Mouse (Mus musculus): ENCODE data around the gene 5830473C10Rik.
A peak's percentile ranks its signal among the peaks of the same experiment; 100 is the strongest.
"Not testable (repeated sequence)": the region's sequence is repeated elsewhere in the genome, so short reads cannot be mapped to it uniquely, and the experiment has no call there.

Gene 5830473C10Rik

DNA sequence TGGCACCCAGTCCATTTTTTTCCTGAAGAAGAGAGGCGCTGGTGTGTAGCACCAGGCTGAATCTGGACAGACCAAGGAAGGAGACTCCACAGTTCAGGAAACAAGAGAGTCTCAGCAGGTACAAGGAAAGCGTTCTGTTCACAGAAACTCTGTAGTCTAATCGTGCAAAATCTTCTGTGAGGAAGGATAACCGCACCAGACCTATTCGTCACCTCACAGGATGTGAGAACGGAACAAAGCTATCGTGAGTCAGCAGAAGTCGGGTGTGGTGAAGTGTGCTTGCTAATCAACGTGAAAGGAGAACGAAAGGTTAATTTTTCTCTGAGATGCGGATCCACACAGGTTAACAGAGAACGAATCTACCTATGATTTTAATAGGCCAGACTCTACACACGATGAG, 34.0 kb downstream of the 5830473C10Rik start:
- no peak for DNase-seq (ENCODE audit: low spot score)

DNA sequence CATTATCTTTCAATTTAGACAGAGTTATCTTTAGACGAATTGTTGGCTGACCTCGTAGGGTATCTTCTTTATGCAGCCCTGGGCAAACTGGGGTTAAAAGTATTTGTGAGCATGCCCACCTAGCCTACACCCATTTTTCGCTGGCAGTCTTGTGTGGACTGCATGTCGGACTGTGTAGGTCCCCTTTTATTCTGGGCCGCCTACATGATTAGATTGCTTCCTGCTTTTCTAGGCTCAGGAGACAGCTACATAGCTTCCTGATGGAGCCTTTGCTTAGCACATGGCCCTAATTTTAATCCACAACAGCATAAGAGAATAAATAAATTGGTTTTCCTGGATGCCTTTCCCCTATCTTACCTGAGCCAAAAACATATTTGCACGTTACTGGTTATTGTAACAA, 35.2 kb downstream of the 5830473C10Rik start:
- no peak for DNase-seq (ENCODE audit: low spot score)

DNA sequence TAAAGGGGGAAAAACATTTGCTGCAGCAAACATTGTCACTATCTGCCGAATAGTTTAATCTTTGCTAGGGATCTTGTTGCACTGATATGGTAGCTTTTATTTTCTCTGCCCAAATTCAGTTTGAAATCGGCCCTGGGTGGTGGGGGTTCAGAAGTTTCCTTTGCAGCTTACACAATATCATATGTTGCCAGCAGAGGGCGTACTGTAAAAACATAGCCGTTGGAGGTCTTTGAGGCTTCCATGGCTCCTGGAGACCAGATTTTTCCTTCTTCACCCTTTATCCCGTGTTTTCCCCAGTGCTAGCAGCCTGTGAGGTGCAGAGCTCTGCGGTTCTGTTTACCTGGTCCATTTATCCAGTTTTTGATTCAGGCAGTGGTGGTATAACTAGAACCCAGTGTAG, 40.6 kb downstream of the 5830473C10Rik start:
- peak; percentile 74 for DNase-seq (ENCODE audit: low spot score)

DNA sequence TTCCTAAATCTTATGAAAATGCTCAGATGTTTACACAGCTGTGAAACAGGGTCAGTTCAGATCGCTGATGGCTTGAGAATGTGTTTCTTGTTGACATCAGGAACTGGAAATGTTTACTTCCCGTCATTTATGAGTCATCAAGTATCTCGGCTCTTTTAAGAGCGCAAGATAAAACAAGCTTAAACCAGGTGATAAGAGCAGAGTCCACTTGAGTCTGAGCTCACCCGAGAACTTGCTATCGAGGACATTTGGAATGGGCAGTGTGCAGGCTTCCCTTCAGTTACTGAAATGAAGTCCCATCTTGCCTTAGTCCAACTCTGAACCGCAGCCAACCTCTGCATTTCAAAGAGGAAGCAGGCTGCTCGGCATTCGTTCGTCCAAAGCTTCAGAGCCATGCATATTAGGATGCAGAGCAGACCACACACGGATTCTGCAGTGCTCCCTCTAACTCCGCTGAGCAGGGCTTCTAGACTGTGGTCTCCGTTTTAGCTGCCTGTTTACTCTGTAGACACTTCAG, 42.6 kb downstream of the 5830473C10Rik start:
- no peak for DNase-seq (ENCODE audit: low spot score)

DNA sequence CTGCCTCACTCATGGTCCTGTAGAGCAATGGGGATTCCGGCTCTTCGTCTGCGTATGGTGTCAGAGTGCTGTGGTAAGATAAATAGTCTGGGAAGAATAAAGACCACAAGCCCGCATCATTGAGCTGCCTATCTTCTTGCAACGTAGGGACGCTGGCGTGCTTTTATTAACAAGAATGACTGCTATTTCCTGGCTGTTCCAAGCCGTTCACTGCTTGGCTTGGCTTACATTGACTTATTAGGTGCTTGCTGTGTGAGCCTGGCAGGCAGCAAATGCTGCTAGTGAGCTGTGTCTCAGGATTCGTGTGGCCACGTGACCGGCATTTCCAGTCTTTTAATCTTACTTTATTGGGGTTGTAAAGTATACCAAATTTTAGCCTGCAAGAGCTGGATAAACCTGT, 48.0 kb downstream of the 5830473C10Rik start:
- no peak for DNase-seq (ENCODE audit: low spot score)

DNA sequence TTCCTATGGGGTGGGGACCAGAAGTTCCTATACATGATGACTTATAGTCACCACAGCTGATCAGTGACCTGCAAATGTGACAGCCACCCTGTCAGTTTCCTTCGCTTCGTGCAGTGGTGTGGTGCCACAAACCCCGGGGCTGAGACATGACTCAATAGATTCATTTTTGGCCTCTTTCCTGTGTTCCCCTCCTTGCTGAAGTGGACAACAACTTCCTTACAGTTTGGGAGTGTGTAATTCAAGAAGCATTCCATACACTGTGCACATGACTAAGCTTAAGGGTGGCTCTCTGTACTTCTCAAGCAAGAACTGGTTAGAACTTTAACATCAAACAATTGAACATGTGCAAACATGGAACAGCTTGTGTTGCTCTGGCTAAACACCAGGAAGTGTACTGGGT, 50.5 kb downstream of the 5830473C10Rik start:
- DNase-seq (ENCODE audit: low spot score): no peak

DNA sequence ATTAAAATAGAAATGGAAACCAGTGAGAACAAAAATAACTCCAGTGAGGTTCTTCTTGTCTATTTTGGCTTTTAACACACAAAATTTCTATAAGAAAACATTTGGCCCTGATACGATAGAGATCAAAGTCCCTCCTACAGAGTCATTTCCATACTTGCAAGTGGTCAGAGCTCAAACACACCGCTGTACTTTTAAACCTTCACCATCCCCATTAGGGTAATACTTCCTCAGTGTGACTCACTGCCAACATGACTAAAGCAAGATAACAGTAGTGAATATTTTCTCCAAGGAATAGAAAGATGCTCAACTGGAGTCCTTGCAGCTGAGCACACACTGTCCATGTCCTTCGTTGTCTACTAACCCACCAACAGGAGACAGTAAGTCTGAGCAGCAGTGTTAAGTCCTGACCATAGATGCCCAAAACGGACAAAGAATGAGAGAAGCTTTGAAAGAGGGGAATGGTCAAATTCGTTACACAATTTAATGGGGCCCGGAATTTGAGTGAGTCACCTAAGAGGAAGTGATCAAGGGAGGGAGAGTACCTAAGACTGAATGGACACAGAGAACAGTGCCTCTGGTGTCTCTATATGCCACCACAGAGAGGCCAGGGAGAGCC, 51.2 kb downstream of the 5830473C10Rik start:
- DNase-seq (ENCODE audit: low spot score): no peak

DNA sequence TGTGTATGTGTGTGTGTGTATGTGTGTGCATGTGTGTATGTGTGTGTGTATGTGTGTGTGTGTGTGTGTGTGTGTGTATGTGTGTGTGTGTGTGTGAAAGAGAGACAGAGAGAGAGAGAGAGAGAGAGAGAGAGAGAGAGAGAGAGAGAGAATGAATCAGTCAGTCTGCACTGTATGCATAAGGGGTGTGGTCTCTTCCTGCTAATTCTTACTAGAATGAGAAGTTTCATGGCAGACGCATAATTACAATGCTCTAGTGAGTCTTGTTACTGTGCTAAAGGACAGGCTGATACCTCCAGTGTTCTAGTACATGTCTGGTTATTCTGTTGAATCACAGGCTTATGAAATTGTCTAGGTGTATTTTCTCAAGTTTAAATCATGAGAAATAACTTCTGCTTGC, 51.8 kb downstream of the 5830473C10Rik start:
- DNase-seq (ENCODE audit: low spot score): not testable (repeated sequence)

DNA sequence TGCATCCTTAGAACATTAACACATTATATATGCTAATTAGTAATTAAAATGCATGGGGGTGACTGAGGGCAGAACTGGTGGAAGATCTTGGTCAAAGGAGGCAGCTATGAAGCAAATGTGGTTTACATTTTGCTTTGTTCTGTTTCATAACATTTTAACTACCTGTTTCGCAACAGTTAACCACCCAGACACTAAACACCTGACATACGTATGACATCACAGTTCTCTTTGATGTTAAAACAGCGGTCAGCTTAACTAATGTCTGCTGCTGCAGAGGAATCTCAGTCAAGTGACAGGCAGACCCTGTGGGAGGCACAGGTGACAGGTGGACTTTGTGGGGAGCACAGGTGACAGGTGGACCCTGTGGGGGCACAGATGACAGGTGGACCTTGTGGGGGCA, 57.0 kb downstream of the 5830473C10Rik start:
- no peak for DNase-seq (ENCODE audit: low spot score)

DNA sequence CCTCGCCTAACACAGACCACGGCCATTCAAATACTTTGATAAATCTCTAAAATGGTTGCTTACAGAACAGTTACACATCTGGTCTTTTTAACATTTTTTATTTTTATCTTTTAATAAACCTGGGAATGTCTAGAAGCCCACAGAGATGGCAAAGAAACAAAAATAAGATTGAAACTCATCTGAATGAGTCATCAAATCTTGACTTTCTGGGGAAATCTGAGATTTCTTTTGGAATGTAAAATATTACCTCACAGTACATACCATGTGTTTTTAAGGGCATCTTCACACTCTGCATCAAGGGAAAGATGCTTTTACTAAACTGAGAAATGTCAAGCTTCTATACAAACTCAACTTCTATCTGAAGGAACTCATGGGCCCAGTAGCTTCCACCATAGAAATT, 60.4 kb downstream of the 5830473C10Rik start:
- no peak for DNase-seq (ENCODE audit: low spot score)

DNA sequence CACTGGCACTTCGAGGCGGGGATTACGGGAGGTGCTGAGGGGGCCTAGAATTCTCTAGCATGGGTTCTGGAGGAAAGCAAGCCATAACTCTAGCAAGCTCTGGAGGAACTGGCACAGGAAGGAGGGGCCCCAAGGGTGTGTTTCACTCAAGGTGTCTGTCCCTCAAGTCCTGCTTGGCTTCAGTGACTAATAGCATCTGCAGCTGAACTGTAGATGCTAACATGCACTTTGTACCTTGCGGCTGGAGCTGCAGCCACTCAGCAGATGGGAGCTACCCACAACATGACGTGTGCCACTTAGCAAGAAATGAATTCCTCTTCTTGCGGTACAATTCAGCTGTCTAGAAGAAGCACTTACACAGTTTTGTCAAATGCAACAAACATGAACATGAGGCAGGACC, 60.8 kb downstream of the 5830473C10Rik start:
- no peak for DNase-seq (ENCODE audit: low spot score)

DNA sequence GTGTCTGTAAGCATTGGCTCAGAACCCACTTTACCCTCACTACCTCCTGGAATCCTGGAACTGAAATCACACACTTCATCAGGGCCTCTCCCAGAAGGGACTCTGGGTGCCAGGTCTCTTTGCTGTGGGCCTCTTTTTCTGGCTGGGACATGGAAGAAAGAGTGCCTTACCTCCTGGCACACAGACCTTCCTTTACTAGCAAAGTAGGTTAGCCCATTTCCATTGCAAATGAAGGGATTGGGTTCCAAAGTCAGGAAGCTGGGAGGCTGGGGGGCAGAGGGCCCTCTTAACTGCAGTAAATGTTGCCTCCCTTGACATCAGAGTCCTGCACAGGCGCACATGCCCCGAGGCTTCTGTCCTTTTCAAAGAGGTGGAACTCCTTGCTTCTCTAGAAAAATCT, 62.3 kb downstream of the 5830473C10Rik start:
- no peak for DNase-seq (ENCODE audit: low spot score)

DNA sequence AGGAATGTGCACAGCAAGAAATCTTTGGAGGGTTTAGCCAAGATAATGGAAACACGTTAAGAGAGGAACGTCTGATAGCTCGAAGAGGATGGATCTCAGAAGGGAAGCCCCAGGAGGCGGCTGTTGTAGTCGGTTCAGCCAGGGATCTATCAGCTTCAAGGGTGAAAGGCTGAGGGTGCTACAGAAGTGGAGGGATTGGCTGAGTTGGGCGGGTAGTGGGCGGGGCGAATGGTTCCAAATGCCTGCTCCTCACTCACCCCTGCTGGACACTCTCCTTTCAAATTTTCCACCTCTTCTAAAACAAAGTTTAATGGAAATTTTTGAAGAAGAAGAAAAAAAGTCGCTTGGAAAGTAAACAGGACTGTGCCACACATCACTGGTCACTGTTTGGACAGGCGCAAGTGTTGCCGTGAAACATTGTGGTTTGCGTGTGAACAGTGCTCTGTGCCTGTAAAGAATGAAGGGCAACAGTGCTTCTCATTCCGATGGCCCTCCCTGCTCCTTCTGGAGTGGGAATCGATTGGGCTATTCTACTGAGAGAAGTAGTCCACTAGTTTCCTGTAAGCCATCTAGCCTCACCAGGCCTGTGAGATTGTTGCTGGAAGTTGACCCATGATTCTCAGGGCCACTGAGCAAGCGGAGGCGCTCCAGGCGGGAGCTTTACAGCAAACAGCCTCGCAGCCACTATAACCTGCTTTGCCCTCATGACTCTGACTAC, 64.0 kb downstream of the 5830473C10Rik start:
- DNase-seq (ENCODE audit: low spot score): no peak

DNA sequence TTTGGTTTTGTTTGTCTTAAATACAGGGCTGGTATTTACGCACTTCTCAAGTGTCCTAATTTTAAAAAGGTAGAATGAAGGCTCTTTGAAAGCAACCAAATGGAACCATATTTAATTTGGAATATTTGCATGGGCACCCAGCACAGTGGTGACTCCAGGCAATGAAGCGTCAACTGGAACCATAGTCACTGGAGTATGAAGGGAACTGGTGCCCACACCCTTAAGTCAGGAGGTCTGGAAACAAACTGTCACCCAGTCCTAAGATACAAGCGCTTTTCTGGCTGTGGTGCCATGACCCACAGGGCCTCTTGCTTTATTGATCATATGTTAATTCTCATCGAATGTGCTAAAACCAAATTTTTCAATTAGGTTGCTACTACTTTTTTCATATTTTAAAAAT, 66.5 kb downstream of the 5830473C10Rik start:
- no peak for DNase-seq (ENCODE audit: low spot score)

DNA sequence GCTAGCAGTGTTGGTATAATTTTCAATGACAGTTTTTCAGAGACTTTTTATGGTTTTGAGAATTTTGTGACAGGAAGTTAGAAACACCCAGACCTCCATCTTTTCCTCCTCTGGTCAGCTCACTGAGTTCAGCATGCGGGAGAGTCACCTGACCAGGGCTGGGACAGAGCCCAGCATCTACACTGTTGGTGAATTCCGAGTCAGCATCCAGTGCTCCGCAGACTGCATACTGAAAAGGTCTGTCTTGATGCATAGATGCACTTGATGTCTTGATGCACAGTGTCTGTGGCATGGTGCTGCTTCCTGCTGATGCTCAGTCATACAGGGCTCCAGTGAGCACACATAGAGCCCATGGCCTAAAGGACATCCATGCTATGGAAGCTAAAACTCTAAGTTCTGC, 67.1 kb downstream of the 5830473C10Rik start:
- DNase-seq (ENCODE audit: low spot score): no peak

DNA sequence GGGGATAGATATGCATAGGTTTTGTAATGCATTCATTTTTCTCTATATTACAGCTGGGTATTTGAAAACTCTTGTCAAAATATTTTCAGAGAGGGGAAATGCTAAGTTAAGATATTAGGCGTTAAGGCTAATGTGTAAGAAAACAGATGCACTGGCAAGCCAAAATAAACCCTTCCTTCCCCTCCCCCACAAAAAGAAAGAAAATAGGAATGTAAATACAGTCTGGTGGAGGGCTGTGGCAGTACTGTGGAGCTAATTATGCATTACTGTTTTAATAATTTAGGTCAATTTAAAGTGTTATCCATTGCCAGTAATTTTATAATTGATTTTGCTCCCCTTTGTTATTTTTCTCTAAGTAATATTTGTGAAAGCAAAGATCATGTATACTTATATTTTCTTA, 67.6 kb downstream of the 5830473C10Rik start:
- DNase-seq (ENCODE audit: low spot score): no peak

DNA sequence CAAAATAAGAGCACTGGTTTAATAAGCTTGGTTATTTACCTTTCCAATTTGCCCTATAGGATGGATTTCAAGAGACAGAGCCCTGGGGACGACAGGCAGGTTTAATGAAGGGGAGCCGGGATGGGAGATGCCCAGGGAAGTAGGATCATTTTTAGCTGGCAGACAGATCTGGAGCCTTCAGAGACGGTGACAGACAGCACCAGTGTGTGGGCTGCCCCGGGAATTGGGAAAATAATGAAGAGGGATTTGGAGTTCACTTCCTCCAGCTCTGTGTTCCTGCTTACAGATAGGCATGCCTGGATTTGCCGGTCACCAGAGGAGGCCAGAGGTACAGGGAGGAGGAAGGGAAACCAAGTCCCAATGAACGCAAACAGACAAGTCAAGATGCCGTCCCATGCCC, 74.0 kb downstream of the 5830473C10Rik start:
- no peak for DNase-seq (ENCODE audit: low spot score)

DNA sequence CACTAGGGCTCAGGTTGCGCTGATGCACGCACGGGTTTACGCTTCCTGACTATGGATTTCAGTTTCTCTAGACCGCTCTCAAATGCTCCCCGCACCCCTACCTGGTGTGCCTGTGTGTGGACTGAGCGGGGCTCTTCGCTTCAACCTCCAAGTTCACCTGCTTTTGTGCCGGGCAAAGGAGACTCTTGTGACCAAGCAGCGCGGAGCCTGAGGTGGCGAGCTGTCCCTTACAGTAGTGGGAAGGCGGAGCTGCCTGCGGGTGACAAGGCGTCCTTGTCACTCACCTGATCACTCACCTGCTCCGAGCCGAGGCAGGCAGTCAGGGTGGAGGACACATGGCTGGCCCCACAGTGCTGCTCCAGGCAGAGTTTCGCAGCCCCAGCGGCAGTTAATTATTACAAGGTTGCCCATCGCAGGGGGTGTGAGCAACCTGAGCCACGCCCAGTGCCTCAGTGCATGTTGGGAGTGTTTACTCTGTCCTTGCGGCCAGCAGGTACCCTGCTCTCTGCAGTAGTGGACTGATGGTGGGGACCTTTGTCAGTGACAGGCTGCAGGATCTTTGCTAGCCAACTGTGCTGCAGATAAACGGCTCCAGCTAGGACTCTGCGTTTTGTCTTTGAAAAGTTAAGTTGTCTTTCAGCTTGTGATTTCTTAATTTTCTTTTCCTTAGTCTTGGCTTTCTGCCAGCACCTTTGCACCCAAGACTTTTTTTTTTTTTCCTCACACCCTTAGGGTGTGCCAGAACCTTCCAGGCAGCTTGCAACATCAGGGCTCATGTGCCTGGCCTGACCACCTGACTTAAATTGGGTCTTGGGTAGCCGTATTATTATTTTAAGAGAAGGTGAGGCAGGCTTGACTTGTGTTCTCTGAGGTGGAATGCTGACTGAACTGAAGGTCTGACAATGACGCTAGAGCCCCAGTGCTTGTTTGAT, 79.6 kb downstream of the 5830473C10Rik start, which contains the start of gene Rassf6:
Gene Rassf6, minus strand, starts transcription at position 372 of the 932 bp plus-strand sequence.
- DNase-seq (ENCODE audit: low spot score): peak; percentile 22

DNA sequence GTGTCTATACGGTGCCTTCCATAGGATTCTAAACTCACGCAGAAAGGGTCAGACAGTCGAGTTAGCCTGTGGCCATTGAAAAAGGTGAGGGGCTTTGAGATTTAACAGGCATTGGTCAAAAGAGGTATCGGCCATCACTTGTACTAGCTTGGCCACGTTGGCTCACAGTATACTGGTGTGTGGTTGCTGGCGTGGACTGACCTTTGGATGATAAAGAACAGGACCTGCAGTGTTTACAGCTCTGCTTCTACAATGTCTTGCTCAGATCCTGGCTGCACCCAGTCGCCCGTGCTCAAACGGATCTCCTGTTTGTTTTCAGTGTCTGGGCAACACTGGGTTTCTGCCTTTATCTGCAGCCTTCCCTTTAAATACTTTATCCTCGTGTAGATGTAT, 80.3 kb downstream of the 5830473C10Rik start:
- DNase-seq (ENCODE audit: low spot score): no peak

DNA sequence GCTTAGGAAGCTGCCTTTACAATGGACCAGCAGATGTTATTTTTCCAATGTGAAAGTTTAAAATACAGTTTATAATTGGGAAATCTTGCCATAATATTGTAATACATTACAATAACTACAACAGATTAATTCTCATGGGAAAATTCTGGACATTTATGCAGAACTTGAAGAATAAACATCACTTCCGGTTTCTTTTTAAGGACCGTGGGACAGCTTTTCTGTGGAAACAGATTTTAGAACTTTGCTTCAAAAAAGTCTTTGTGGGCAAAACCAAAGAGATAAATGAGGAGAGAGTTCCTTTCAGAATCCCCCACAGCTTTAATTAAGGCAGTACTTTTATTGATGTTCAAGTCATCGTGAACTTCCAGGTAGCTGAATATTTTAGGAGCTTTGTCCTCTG, 84.7 kb downstream of the 5830473C10Rik start:
- DNase-seq (ENCODE audit: low spot score): no peak

DNA sequence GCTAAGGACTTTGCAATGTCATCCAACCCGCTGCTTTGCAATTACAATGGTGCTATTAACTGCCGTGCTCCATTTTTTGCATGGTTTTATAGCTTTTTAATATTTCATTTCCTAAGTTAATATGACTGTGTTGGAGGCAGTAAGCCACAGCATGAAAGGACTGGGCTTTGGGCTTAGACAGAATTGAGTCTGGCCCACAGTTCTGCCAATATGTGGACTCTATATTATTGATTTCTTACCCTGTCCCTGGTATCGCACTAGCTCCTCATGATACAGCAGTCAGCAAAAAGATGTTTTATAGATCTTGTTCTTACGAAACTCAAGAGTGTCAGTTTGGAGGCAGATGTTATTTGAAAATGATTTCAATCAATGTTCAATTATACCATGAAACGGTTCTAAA, 85.5 kb downstream of the 5830473C10Rik start:
- no peak for DNase-seq (ENCODE audit: low spot score)

Measured in retina, embryonic 14.5 days (tissue).